Mouse (Mus musculus): Measurements from ENCODE around the gene Ccdc18. TPM values are rescaled to one million over a fixed set of nuclear protein-coding genes. Genes with fewer than 3 reads are reported as not detected.
"Not testable (repeated sequence)": the region's sequence is repeated elsewhere in the genome, so short reads cannot be mapped to it uniquely, and the experiment has no call there.

The Ccdc18 gene
- polyA plus RNA-seq, 1 experiment from 2014 or later: 7.4 TPM

- no peaks in the 10 kb centered on the region for H3K4me1 ChIP-seq (ENCODE audit: control insufficient read depth, insufficient read depth, low read length)
- H3K27me3 ChIP-seq (replicated peaks; ENCODE audit: control insufficient read depth, insufficient read depth, low read length): no peaks in the 10 kb centered on the region
- no peak overlapping the region for H3K27ac ChIP-seq (ENCODE audit: low read depth, low read length)
- no peak overlapping the region for H3K9ac ChIP-seq (ENCODE audit: low read length)
- H3K4me3 ChIP-seq (ENCODE audit: low read depth, low read length): no peak overlapping the region
- H3K36me3 ChIP-seq (ENCODE audit: control insufficient read depth, insufficient read depth, low read length): no peaks in the 10 kb centered on the region
- no peak for ATAC-seq
- no peaks in the 10 kb centered on the region for H3K9me3 ChIP-seq (replicated peaks; ENCODE audit: control insufficient read depth, low read length)
- no peak overlapping the region for H3K4me2 ChIP-seq (ENCODE audit: low read length)
- DNase-seq (ENCODE audit: low spot score): no peak
Measured at GRCm38 (mm10) chr5:108224077-108224476, 91.4 kb downstream of the Ccdc18 start.

GRCm38 (mm10) chr5:108226159-108226558, 93.5 kb downstream of the Ccdc18 start:
- no peak for DNase-seq (ENCODE audit: low spot score)
- no peak overlapping the region for H3K4me2 ChIP-seq (ENCODE audit: low read length)
- ATAC-seq: no peak
- H3K36me3 ChIP-seq (ENCODE audit: control insufficient read depth, insufficient read depth, low read length): no peaks in the 10 kb centered on the region
- no peaks in the 10 kb centered on the region for H3K4me1 ChIP-seq (ENCODE audit: control insufficient read depth, insufficient read depth, low read length)
- H3K4me3 ChIP-seq (ENCODE audit: low read depth, low read length): no peak overlapping the region
- no peaks in the 10 kb centered on the region for H3K27me3 ChIP-seq (replicated peaks; ENCODE audit: control insufficient read depth, insufficient read depth, low read length)
- no peaks in the 10 kb centered on the region for H3K9me3 ChIP-seq (replicated peaks; ENCODE audit: control insufficient read depth, low read length)
- no peak overlapping the region for H3K27ac ChIP-seq (ENCODE audit: low read depth, low read length)
- no peak overlapping the region for H3K9ac ChIP-seq (ENCODE audit: low read length)

- 77% methylated on average over 3 of the region's 3 CpGs for WGBS
- Histone ChIP-seq H3K9ac (ENCODE audit: low read length) (no peak overlapping the region), H3K27ac (ENCODE audit: low read depth, low read length) (no peak overlapping the region), H3K36me3 (ENCODE audit: control insufficient read depth, insufficient read depth, low read length) (no peaks in the 10 kb centered on the region), H3K9me3 (replicated peaks; ENCODE audit: control insufficient read depth, low read length) (no peaks in the 10 kb centered on the region), H3K4me1 (ENCODE audit: control insufficient read depth, insufficient read depth, low read length) (no peaks in the 10 kb centered on the region), H3K4me3 (ENCODE audit: low read depth, low read length) (no peak overlapping the region), H3K4me2 (ENCODE audit: low read length) (no peak overlapping the region), H3K27me3 (replicated peaks; ENCODE audit: control insufficient read depth, insufficient read depth, low read length) (no peaks in the 10 kb centered on the region)
- no peak for DNase-seq (ENCODE audit: low spot score)
- ATAC-seq: no peak
Measured at GRCm38 (mm10) chr5:108246314-108246765, 113.7 kb downstream of the Ccdc18 start.

- H3K4me3 ChIP-seq (ENCODE audit: low read depth, low read length): no peak overlapping the region
- H3K4me1 ChIP-seq (ENCODE audit: control insufficient read depth, insufficient read depth, low read length): no peaks in the 10 kb centered on the region
- no peak overlapping the region for H3K4me2 ChIP-seq (ENCODE audit: low read length)
- no peak overlapping the region for H3K9ac ChIP-seq (ENCODE audit: low read length)
- ATAC-seq (no peak), DNase-seq (ENCODE audit: low spot score) (no peak)
- no peak overlapping the region for H3K27ac ChIP-seq (ENCODE audit: low read depth, low read length)
- H3K36me3 ChIP-seq (ENCODE audit: control insufficient read depth, insufficient read depth, low read length): no peaks in the 10 kb centered on the region
- WGBS: 71% methylated on average over 2 of the region's 2 CpGs
- no peaks in the 10 kb centered on the region for H3K9me3 ChIP-seq (replicated peaks; ENCODE audit: control insufficient read depth, low read length)
- no peaks in the 10 kb centered on the region for H3K27me3 ChIP-seq (replicated peaks; ENCODE audit: control insufficient read depth, insufficient read depth, low read length)
Measured at GRCm38 (mm10) chr5:108250033-108250432, 117.4 kb downstream of the Ccdc18 start.

GRCm38 (mm10) chr5:108255259-108255658, 122.6 kb downstream of the Ccdc18 start:
- Histone ChIP-seq H3K36me3 (ENCODE audit: control insufficient read depth, insufficient read depth, low read length) (no peaks in the 10 kb centered on the region), H3K4me1 (ENCODE audit: control insufficient read depth, insufficient read depth, low read length) (no peaks in the 10 kb centered on the region), H3K27ac (ENCODE audit: low read depth, low read length) (no peak overlapping the region), H3K9me3 (replicated peaks; ENCODE audit: control insufficient read depth, low read length) (no peaks in the 10 kb centered on the region), H3K27me3 (replicated peaks; ENCODE audit: control insufficient read depth, insufficient read depth, low read length) (no peaks in the 10 kb centered on the region), H3K4me2 (ENCODE audit: low read length) (no peak overlapping the region), H3K4me3 (ENCODE audit: low read depth, low read length) (no peak overlapping the region), H3K9ac (ENCODE audit: low read length) (no peak overlapping the region)
- 89% methylated on average over 5 of the region's 5 CpGs for WGBS
- ATAC-seq (no peak), DNase-seq (ENCODE audit: low spot score) (no peak)

GRCm38 (mm10) chr5:108262722-108263121, 130.0 kb downstream of the Ccdc18 start:
- no peaks in the 10 kb centered on the region for H3K9me3 ChIP-seq (replicated peaks; ENCODE audit: control insufficient read depth, low read length)
- WGBS: 47% methylated on average over 4 of the region's 4 CpGs
- H3K4me1 ChIP-seq (ENCODE audit: control insufficient read depth, insufficient read depth, low read length): no peaks in the 10 kb centered on the region
- H3K4me2 ChIP-seq (ENCODE audit: low read length): no peak overlapping the region
- no peak overlapping the region for H3K4me3 ChIP-seq (ENCODE audit: low read depth, low read length)
- H3K27me3 ChIP-seq (replicated peaks; ENCODE audit: control insufficient read depth, insufficient read depth, low read length): no peaks in the 10 kb centered on the region
- no peaks in the 10 kb centered on the region for H3K36me3 ChIP-seq (ENCODE audit: control insufficient read depth, insufficient read depth, low read length)
- H3K9ac ChIP-seq (ENCODE audit: low read length): no peak overlapping the region
- H3K27ac ChIP-seq (ENCODE audit: low read depth, low read length): no peak overlapping the region
- DNase-seq (ENCODE audit: low spot score) (peak; percentile 5), ATAC-seq (no peak)

GRCm38 (mm10) chr5:108263785-108264184, 131.1 kb downstream of the Ccdc18 start:
- not testable (repeated sequence) for ATAC-seq; H3K9me3 ChIP-seq (replicated peaks; ENCODE audit: control insufficient read depth, low read length); H3K9ac ChIP-seq (ENCODE audit: low read length); H3K4me1 ChIP-seq (ENCODE audit: control insufficient read depth, insufficient read depth, low read length); H3K36me3 ChIP-seq (ENCODE audit: control insufficient read depth, insufficient read depth, low read length); DNase-seq (ENCODE audit: low spot score); H3K4me2 ChIP-seq (ENCODE audit: low read length); H3K27ac ChIP-seq (ENCODE audit: low read depth, low read length); H3K4me3 ChIP-seq (ENCODE audit: low read depth, low read length); H3K27me3 ChIP-seq (replicated peaks; ENCODE audit: control insufficient read depth, insufficient read depth, low read length)
- 85% methylated on average over 1 of the region's 1 CpGs for WGBS

GRCm38 (mm10) chr5:108266990-108267389, 134.3 kb downstream of the Ccdc18 start:
- H3K27ac ChIP-seq (ENCODE audit: low read depth, low read length): no peak overlapping the region
- DNase-seq (ENCODE audit: low spot score) (no peak), ATAC-seq (no peak)
- H3K4me3 ChIP-seq (ENCODE audit: low read depth, low read length): no peak overlapping the region
- no peaks in the 10 kb centered on the region for H3K36me3 ChIP-seq (ENCODE audit: control insufficient read depth, insufficient read depth, low read length)
- no peaks in the 10 kb centered on the region for H3K27me3 ChIP-seq (replicated peaks; ENCODE audit: control insufficient read depth, insufficient read depth, low read length)
- H3K4me1 ChIP-seq (ENCODE audit: control insufficient read depth, insufficient read depth, low read length): peaks cover 21% of the 10 kb centered on the region
- no peaks in the 10 kb centered on the region for H3K9me3 ChIP-seq (replicated peaks; ENCODE audit: control insufficient read depth, low read length)
- no peak overlapping the region for H3K9ac ChIP-seq (ENCODE audit: low read length)
- no peak overlapping the region for H3K4me2 ChIP-seq (ENCODE audit: low read length)

GRCm38 (mm10) chr5:108268127-108269062, 135.7 kb downstream of the Ccdc18 start, which contains the start of gene Dr1:
Gene Dr1 (plus strand): TSS chr5:108268897.
- Histone ChIP-seq H3K36me3 (ENCODE audit: control insufficient read depth, insufficient read depth, low read length) (0 out of 2 replicates have a peak, but pooled peaks cover 9% of the 10 kb centered on the region), H3K27ac (ENCODE audit: low read depth, low read length) (peak within 1 kb of the TSS; percentile 81), H3K4me1 (ENCODE audit: control insufficient read depth, insufficient read depth, low read length) (peaks cover 21% of the 10 kb centered on the region), H3K4me3 (ENCODE audit: low read depth, low read length) (peak within 1 kb of the TSS; percentile 89), H3K4me2 (ENCODE audit: low read length) (peak within 1 kb of the TSS; percentile 97), H3K9me3 (replicated peaks; ENCODE audit: control insufficient read depth, low read length) (no peaks in the 10 kb centered on the region), H3K27me3 (replicated peaks; ENCODE audit: control insufficient read depth, insufficient read depth, low read length) (no peaks in the 10 kb centered on the region), H3K9ac (ENCODE audit: low read length) (peak within 1 kb of the TSS; percentile 95)
- 4% methylated on average over 47 of the region's 55 CpGs for WGBS
- ATAC-seq (peak; percentile 98), DNase-seq (ENCODE audit: low spot score) (peak; percentile 96)
